Mouse (Mus musculus) neural tube, embryonic 15.5 days (tissue): ENCODE data around the gene Selenop. TPM values are rescaled to one million over a fixed set of nuclear protein-coding genes. Genes with fewer than 3 reads are reported as not detected.

Experiments
- ATAC-seq: fragments of 200-750 bp; cut with Nextera tagmentation; 2 replicates; pipeline ENCODE4 v1.8.0; 2017; ENCODE audit warnings: mild to moderate bottlenecking, moderate TSS enrichment, moderate library complexity; ENCODE audit not compliant: low FRiP score
- H3K27ac ChIP-seq: fragments of 300-500 bp; sonication (generic); replicated peaks from 2 replicates; pipeline ENCODE4 v1.5.1; 2015; ENCODE audit warnings: mild to moderate bottlenecking, inconsistent platforms
- H3K27me3 ChIP-seq: fragments of 300-500 bp; sonication (generic); replicated peaks from 2 replicates; pipeline ENCODE4 v1.6.1; 2015; ENCODE audit warnings: inconsistent platforms
- H3K36me3 ChIP-seq: fragments of 300-500 bp; sonication (generic); 2 replicates; pipeline ENCODE4 v1.6.1; 2015; ENCODE audit warnings: inconsistent platforms
- H3K4me1 ChIP-seq: fragments of 300-500 bp; sonication (generic); 2 replicates; pipeline ENCODE4 v1.6.1; 2015; ENCODE audit warnings: inconsistent platforms
- H3K4me2 ChIP-seq: fragments of 300-500 bp; sonication (generic); 2 replicates; pipeline ENCODE4 v1.6.1; 2015; ENCODE audit warnings: inconsistent platforms, mild to moderate bottlenecking, moderate library complexity
- H3K4me3 ChIP-seq: fragments of 300-500 bp; sonication (generic); replicated peaks from 2 replicates; pipeline ENCODE4 v1.5.1; 2015; ENCODE audit warnings: mild to moderate bottlenecking, inconsistent platforms
- H3K9ac ChIP-seq: fragments of 300-500 bp; sonication (generic); replicated peaks from 2 replicates; pipeline ENCODE4 v1.6.1; 2015; ENCODE audit warnings: mild to moderate bottlenecking, inconsistent platforms
- H3K9me3 ChIP-seq: fragments of 300-500 bp; sonication (generic); replicated peaks from 2 replicates; pipeline ENCODE4 v1.6.1; 2016; ENCODE audit warnings: inconsistent platforms
- WGBS: fragments of 180-500 bp; shearing (Covaris S2); methylation state at CpG from one replicate; pipeline ENCODE4 v1.1.7; 2015; ENCODE audit warnings: mixed read lengths; 5-methylcytosine and 5-hydroxymethylcytosine counted together
- polyA plus RNA-seq: library from polyadenylated mRNA; unstranded; fragments of >200 nt; fragmentation: Nextera tagmentation; extraction: Ambion mirVana; gene quantifications from 2 replicates; pipeline ENCODE4 v1.2.1, GENCODE M21; 2015

Gene Selenop
- polyA plus RNA-seq, 1 experiment from 2014 or later = 142 TPM

DNA sequence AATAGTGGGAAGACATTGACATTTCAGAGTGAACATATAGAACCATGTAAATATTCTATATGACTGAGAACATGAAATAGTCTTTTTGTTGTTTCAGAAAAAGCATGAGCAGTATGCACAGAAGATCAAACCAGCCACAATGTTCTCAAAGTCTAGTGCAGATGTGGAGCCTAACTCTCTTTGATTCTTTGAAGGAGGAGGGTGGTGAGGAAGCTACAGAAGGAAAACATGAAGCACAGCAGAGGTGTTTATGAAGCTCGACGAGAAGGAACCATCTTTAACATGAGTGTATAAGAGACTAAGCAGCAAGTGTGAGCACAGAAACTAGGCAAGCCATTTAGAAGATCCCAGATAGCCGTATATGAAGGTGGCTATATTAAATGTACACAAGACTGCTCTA is 41.5 kb downstream of the Selenop start:
- no peaks in the 10 kb centered on the region for H3K36me3 ChIP-seq
- no peaks in the 10 kb centered on the region for H3K9me3 ChIP-seq
- ATAC-seq = no peak
- no peak overlapping the region for H3K4me3 ChIP-seq
- H3K27me3 ChIP-seq = no peaks in the 10 kb centered on the region
- H3K4me1 ChIP-seq = no peaks in the 10 kb centered on the region
- H3K4me2 ChIP-seq = no peak overlapping the region
- H3K27ac ChIP-seq = no peak overlapping the region
- H3K9ac ChIP-seq = no peak overlapping the region
- 92% methylated on average over 3 of the region's 3 CpGs for WGBS

GRCm38 (mm10) chr15:3312937-3313336 is 44.6 kb downstream of the Selenop start:
- H3K4me1 ChIP-seq = no peaks in the 10 kb centered on the region
- H3K36me3 ChIP-seq = no peaks in the 10 kb centered on the region
- H3K4me3 ChIP-seq = no peak overlapping the region
- H3K27me3 ChIP-seq = no peaks in the 10 kb centered on the region
- no peak overlapping the region for H3K27ac ChIP-seq
- ATAC-seq = no peak
- no peak overlapping the region for H3K4me2 ChIP-seq
- no peaks in the 10 kb centered on the region for H3K9me3 ChIP-seq
- no peak overlapping the region for H3K9ac ChIP-seq

DNA sequence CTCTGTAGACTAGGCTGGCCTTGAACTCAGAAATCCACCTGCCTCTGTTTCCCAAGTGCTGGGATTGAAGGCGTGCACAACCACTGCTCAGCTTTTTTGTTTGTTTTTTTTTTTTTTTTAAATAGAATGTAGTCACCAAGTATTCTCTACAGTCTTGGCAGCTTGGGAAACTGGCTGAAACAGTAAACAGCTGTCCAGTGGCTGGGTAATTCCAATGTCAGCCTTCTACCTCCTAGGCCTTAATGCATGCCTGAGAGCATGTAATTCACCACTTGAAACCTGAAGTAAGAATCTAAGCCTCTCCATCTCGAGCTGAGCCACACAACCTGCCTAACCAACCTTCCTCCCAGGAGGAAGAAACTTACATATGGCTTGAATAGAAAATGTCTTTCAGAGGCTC is 48.3 kb downstream of the Selenop start:
- no peak overlapping the region for H3K27ac ChIP-seq
- 86% methylated on average over 2 of the region's 2 CpGs for WGBS
- no peak for ATAC-seq

DNA sequence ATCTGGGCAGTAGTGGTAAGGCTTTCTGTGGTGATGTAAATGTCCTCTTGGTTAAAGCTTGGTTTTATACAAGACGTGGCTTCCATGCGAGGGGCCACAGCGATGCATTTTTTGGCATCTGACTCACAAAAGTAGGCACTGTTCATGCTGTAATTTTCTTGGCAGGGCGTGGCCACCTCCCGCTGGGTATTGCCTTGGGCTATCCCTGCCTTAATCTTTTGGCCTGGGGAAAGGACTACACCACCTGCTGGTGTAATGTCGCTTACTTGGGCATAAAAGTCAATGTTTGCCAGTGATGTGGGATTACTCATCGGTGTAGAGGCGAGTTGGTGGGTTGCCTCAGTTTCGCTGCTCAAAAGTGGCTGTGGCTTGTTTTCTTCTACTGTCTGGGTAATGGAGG is 51.6 kb downstream of the Selenop start:
- 84% methylated on average over 9 of the region's 9 CpGs for WGBS
- Histone ChIP-seq H3K4me3 (no peak overlapping the region), H3K4me1 (no peaks in the 10 kb centered on the region), H3K4me2 (no peak overlapping the region), H3K27me3 (no peaks in the 10 kb centered on the region), H3K36me3 (peaks cover 5% of the 10 kb centered on the region; the same call in 1 of the 2 replicates), H3K9ac (no peak overlapping the region), H3K9me3 (no peaks in the 10 kb centered on the region), H3K27ac (no peak overlapping the region)
- no peak for ATAC-seq

More for the DNA sequence above, 48.3 kb downstream of the Selenop start:
- Histone ChIP-seq H3K36me3 (peaks cover 5% of the 10 kb centered on the region; the same call in 1 of the 2 replicates), H3K27me3 (no peaks in the 10 kb centered on the region), H3K9me3 (no peaks in the 10 kb centered on the region), H3K9ac (no peak overlapping the region), H3K4me2 (no peak overlapping the region), H3K4me3 (no peak overlapping the region), H3K4me1 (no peaks in the 10 kb centered on the region)

- Histone ChIP-seq H3K36me3 (peaks cover 5% of the 10 kb centered on the region; the same call in 1 of the 2 replicates), H3K27ac (no peak overlapping the region), H3K9ac (no peak overlapping the region), H3K4me3 (no peak overlapping the region), H3K4me1 (no peaks in the 10 kb centered on the region), H3K4me2 (no peak overlapping the region), H3K9me3 (no peaks in the 10 kb centered on the region), H3K27me3 (no peaks in the 10 kb centered on the region)
- no peak for ATAC-seq
These were observed 54.7 kb downstream of the Selenop start for GRCm38 (mm10) chr15:3323041-3323440.

Other genes with a start within 250 kb of the Selenop start
- gene Ccdc152, start 35.0 kb downstream of the Selenop start, polyA plus RNA-seq = 0.28 TPM in 1 of 2 replicates, not detected in the other